Mouse (Mus musculus): ENCODE data around the gene Man1c1.

Man1c1 gene

GRCm38 (mm10) chr4:134674970-134675369 is 29.1 kb downstream of the Man1c1 start:
- DNase-seq (ENCODE audit: low read depth, low spot score), result no peak

- no peak for DNase-seq (ENCODE audit: low read depth, low spot score)
Measured at GRCm38 (mm10) chr4:134673882-134674463, 30.1 kb downstream of the Man1c1 start.

GRCm38 (mm10) chr4:134673151-134673550 is 30.9 kb downstream of the Man1c1 start:
- no peak for DNase-seq (ENCODE audit: low read depth, low spot score)

DNA sequence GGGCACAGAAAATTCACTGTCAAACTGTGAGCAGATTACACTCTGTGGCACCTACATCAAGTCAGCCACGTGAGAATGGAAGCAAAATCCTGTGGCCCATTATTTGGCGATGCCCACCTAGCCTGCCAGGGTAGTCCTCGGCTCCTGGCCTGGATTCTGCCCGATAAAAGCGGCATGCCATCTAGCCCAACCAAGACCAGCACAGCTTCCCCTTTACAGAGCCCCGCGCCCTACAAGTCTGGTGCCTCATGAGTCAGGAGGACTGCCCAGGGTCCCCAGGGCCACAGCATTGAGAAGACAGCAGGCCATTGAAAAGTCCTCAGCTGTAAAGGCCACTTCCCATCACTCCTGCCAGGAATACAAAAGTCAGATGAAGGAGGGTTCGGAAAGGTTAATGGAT is 31.8 kb downstream of the Man1c1 start:
- no peak for DNase-seq (ENCODE audit: low read depth, low spot score)

GRCm38 (mm10) chr4:134671660-134672173 is 32.4 kb downstream of the Man1c1 start:
- DNase-seq (ENCODE audit: low read depth, low spot score), result no peak

- DNase-seq (ENCODE audit: low read depth, low spot score), result no peak
Measured at GRCm38 (mm10) chr4:134669742-134670354, 34.2 kb downstream of the Man1c1 start.

- DNase-seq (ENCODE audit: low read depth, low spot score), result no peak
Measured at GRCm38 (mm10) chr4:134668355-134669028, 35.6 kb downstream of the Man1c1 start.

DNA sequence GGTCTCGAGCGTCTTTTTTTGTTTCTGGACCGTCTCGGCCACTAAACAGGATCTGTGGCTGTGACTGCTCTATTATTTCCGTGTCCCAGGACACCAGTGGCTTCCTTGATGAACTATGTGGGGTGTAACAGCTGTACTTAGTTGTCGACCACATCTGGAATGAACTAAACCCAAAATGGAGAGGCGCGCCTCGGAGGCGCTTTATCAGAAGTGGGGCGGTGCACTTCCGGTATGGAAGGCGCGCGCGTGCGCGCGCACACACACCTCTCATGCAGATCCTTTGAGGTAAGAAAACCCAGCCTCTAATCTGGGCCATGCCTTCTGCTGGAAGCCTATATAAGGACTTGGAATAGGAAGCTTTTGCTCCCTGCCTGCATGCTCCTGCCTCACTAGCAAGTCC is 37.7 kb downstream of the Man1c1 start:
- DNase-seq (ENCODE audit: low read depth, low spot score), result peak; percentile 71

GRCm38 (mm10) chr4:134663052-134663451 is 41.0 kb downstream of the Man1c1 start:
- peak; percentile 35 for DNase-seq (ENCODE audit: low read depth, low spot score)

DNA sequence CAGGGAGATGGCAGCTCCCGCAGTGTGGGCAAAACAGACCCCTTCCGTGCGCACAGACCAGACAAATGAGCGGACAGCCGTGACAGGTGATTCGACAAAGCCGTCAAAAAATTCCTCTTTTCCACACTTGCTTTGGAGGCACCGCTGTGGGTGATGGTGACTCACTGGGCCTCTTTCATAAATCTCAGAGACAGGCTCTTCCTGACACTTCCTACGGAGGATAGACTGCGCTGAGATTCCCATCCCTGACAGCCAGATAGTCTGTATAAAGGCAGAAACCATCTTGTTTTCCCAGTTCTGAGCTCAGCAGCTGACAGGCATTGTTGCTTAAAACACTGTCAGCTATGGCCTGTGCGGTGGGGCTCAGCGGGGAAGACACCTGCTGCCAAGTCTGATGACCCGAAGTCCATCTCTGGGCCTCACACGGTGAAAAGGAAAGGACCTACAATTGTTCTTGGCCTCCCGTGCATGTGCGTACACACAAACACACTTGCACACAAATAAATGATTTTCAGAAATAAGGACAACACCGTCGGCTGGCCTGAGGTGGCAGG is 43.4 kb downstream of the Man1c1 start:
- no peak for DNase-seq (ENCODE audit: low read depth, low spot score)

DNA sequence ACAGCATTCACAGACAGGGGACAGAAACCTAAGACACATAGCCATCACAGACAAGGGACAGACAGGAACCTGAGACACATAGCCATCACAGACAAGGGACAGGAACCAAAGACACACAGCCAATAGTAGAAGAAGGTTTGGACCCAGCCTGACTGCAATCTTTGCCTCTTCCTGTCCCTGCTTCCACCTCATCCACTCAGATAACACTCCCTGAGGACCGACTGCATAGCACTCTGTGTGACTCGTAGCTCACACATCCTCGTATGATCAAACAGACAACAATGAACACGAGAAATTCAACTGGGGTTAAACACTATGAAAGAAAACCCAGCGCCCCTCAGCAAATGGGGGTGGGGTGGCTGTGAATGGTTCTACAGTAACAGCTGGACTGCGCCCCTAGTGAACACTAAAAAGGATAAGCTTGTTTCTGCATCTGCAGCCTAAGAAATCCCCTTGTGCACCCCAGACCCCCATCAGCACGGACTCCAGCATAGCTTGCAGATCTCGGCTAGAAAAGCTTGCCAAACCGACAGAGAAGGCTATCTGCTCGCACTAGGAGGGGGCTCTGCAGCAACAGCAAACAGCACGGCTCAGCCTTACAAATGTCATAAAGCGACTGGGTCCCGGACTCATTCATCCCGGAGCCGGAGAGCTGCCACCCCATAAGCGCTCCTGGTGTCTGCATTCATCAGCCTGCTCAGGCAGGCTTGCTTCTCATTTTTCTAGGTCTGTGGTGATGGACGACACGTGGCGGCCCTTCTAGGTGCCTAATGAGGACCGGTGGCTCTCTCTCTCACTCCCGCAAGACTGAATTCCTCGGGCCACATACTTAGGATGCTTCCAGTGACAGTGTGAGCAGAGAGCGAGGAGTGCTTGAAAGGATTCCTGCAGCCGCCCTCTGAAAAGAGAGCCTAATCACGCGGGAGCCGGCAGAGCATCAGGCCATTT is 44.5 kb downstream of the Man1c1 start:
- DNase-seq (ENCODE audit: low read depth, low spot score), result peak; percentile 49

- DNase-seq (ENCODE audit: low read depth, low spot score), result no peak
Measured at GRCm38 (mm10) chr4:134657473-134657872, 46.6 kb downstream of the Man1c1 start.

DNA sequence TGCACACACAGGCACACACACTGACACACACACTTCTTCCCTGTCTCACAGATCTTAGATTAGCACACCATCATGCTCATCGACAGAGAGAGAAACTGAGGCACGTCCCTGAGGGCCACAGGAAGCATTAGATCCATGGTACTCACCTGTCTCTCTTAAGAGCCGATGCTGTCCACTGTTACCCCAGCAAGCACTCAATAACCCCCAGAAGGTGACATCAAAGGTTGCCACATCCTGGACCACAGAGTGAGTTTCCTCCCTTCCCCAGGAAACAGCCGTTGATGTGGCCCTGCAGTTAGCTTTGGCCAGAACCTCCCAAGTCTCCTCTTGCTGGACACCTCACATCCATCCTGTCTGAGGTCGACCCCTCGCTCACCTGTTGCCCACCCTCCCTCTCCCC is 49.7 kb downstream of the Man1c1 start:
- DNase-seq (ENCODE audit: low read depth, low spot score), result no peak

DNA sequence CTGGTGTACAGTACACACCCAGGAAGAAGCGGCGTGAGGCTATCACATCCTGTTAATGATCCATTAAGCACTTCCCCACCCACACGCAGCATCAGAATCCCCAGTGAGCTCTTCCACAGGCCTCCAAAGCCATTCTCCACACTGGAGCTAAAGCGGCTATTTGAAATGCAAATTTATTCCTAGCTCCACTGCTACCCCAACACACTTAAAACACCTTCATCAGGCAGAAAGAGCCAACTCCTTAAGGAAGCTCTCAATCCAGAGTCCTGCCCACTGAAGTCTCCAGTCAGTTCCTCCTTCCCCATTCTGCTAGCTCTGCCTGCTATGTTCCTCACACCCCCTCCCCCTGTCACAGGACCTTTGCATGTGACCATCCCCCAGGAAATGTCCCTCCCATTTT is 51.4 kb downstream of the Man1c1 start:
- peak; percentile 69 for DNase-seq (ENCODE audit: low read depth, low spot score)

DNA sequence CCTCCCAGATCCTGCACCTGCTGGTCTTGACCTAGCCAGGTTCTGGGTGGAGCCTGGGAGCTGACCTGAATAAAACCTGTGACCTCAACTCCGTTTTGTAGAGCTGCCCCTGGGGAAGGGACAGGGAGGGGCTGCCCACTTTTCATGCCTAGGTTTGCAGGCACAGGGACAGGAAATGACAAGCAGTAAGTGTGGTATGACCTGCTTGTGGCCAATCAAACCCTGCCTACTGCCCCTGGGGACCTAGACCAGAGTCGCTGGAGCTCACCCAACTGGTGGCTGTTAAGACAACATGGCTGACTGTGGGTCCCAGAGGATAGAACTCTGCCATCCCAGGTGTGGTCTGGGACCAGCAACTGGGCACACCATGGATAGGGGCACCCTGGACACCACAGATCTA is 51.9 kb downstream of the Man1c1 start:
- DNase-seq (ENCODE audit: low read depth, low spot score), result no peak

- no peak for DNase-seq (ENCODE audit: low read depth, low spot score)
Measured at GRCm38 (mm10) chr4:134651358-134651757, 52.7 kb downstream of the Man1c1 start.

GRCm38 (mm10) chr4:134645042-134645948 is 58.8 kb downstream of the Man1c1 start:
- DNase-seq (ENCODE audit: low read depth, low spot score), result peak; percentile 48

DNA sequence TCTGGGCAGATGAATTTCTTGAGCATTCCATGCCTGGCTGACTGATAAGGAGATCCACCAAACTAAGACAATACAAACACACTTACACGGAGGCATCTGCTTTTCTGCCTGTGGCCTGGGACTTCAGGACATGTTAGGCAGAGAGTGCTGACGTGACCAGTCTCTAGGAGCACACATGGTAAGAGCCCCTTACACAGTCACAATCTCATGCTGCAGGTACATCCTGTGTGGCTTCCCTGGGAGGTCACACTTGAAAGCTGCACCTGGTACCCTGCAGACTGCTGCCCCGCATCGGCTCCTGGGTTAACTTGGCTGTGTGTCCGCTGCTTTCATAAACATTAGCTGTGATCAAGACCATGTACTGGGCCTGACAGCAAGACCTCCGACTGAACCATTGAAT is 59.7 kb downstream of the Man1c1 start:
- no peak for DNase-seq (ENCODE audit: low read depth, low spot score)

DNA sequence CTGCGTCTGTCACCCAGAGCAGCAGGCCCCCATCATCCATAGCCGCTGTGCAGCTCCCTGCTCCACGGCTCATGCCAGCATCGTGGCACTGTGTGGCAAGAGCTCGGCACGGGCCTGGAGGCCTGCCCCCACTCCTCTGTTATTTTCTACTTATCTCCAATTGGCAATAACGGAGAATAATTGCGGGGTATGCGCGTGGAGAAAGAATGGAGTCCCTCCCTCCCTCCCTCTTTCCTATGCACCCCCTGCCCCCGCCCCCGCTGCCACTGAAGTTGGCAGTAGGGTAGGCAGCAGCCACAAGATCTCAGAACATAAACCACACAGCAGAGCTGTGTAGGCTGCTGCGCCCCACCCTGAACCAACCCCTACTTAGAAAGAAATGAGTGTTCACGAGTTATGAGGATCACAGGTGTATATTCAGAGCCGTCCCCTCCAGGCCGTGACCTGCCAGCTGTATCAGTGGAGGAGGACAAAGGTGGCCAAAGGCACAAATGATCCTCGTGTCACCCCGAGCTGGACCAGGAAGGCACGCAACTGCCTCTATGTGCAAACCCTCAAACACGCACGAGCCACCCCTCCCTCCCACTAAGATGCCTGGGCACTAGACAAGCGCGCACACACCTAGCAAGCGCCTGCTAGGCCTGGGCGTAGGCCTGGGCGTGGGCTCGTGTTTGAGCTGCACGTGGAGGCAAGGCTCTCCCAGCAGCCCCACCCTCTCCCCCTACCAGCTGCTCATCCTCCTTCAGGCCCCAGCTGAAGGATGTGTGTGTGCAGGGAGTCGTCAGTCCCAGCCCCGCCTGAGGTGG is 62.2 kb downstream of the Man1c1 start:
- DNase-seq (ENCODE audit: low read depth, low spot score), result peak; percentile 62

GRCm38 (mm10) chr4:134639325-134639724 is 64.8 kb downstream of the Man1c1 start:
- DNase-seq (ENCODE audit: low read depth, low spot score), result no peak

Measured in ZHBTc4 (cell line).